Mouse (Mus musculus) small intestine, adult 2 months (tissue): ENCODE results near the gene Ehhadh.

ENCODE experiments used
- CTCF ChIP-seq: fragments of 200-500 bp; IDR thresholded peaks from 2 replicates; pipeline ENCODE4 v1.5.1; 2012; ENCODE audit warnings: low read depth, mild to moderate bottlenecking, control low read depth, inconsistent platforms, low read length, moderate library complexity, mixed read lengths; ENCODE audit not compliant: insufficient replicate concordance, insufficient read length; ENCODE audit errors: extremely low read depth
- POLR2A ChIP-seq: fragments of 200-500 bp; IDR thresholded peaks from 2 replicates; pipeline ENCODE4 v1.6.1; 2012; ENCODE audit warnings: low read depth, mild to moderate bottlenecking, control low read depth, inconsistent platforms, low read length, moderate library complexity

- TF ChIP-seq POLR2A (no peak), CTCF (no peak)
Measured at GRCm38 (mm10) chr16:21818132-21818531, 30.5 kb upstream of the Ehhadh start.
